Mouse (Mus musculus) intestine, embryonic 16.5 days (tissue): Measurements from ENCODE around the gene Map1s. TPM values are rescaled to one million over a fixed set of nuclear protein-coding genes. Genes with fewer than 3 reads are reported as not detected.

Experiments used
- ATAC-seq: fragments of 200-750 bp; cut with Nextera tagmentation; 2 replicates; pipeline ENCODE4 v1.8.0; 2017; ENCODE audit warnings: moderate TSS enrichment, moderate library complexity
- H3K27ac ChIP-seq: fragments of 300-500 bp; sonication (generic); 2 replicates; pipeline ENCODE4 v1.5.1; 2014; ENCODE audit warnings: mild to moderate bottlenecking, low read length
- H3K27me3 ChIP-seq: fragments of 300-500 bp; sonication (generic); replicated peaks from 2 replicates; pipeline ENCODE4 v1.6.1; 2014; ENCODE audit warnings: low read length, control low read depth, mixed read lengths; ENCODE audit not compliant: control insufficient read depth, insufficient read depth
- H3K36me3 ChIP-seq: fragments of 300-500 bp; sonication (generic); 2 replicates; pipeline ENCODE4 v1.6.1; 2014; ENCODE audit warnings: low read length, control low read depth; ENCODE audit not compliant: control insufficient read depth, insufficient read depth
- H3K4me1 ChIP-seq: fragments of 300-500 bp; sonication (generic); 2 replicates; pipeline ENCODE4 v1.6.1; 2014; ENCODE audit warnings: low read length, control low read depth, mixed read lengths; ENCODE audit not compliant: control insufficient read depth, insufficient read depth
- H3K4me2 ChIP-seq: fragments of 300-500 bp; sonication (generic); 2 replicates; pipeline ENCODE4 v1.6.1; 2014; ENCODE audit warnings: low read depth, low read length, control low read depth
- H3K4me3 ChIP-seq: fragments of 300-500 bp; sonication (generic); 2 replicates; pipeline ENCODE4 v1.5.1; 2014; ENCODE audit warnings: mild to moderate bottlenecking, low read length
- H3K9ac ChIP-seq: fragments of 300-500 bp; sonication (generic); 2 replicates; pipeline ENCODE4 v1.6.1; 2014; ENCODE audit warnings: low read depth, low read length
- H3K9me3 ChIP-seq: fragments of 300-500 bp; sonication (generic); 2 replicates; pipeline ENCODE4 v1.6.1; 2016; ENCODE audit warnings: low read length, control low read depth; ENCODE audit not compliant: control insufficient read depth
- WGBS: fragments of 180-500 bp; shearing (Covaris S2); extraction: QIAGEN DNeasy Blood & Tissue Kit; methylation state at CpG from one replicate; pipeline ENCODE4 v1.1.7; 2014; 5-methylcytosine and 5-hydroxymethylcytosine counted together
- polyA plus RNA-seq: library from polyadenylated mRNA; unstranded; fragments of >200 nt; fragmentation: Nextera tagmentation; extraction: Ambion mirVana; gene quantifications from 2 replicates; pipeline ENCODE4 v1.2.1, GENCODE M21; 2015

Map1s gene
- polyA plus RNA-seq, 1 experiment from 2014 or later, result 32.6 TPM

GRCm38 (mm10) chr8:70866001-70866520 lies 39.7 kb upstream of the Map1s start:
- Histone ChIP-seq H3K4me1 (peaks cover 46% of the 10 kb centered on the region), H3K36me3 (no peaks in the 10 kb centered on the region), H3K9ac (peak overlapping the region; percentile 51), H3K27ac (peak overlapping the region; percentile 38; the same call in 1 of the 2 replicates), H3K4me2 (peak overlapping the region; percentile 53), H3K4me3 (peak overlapping the region; percentile 53), H3K9me3 (no peaks in the 10 kb centered on the region), H3K27me3 (peaks cover 24% of the 10 kb centered on the region)
- peak; percentile 9 for ATAC-seq
- 6% methylated on average over 12 of the region's 12 CpGs for WGBS

DNA sequence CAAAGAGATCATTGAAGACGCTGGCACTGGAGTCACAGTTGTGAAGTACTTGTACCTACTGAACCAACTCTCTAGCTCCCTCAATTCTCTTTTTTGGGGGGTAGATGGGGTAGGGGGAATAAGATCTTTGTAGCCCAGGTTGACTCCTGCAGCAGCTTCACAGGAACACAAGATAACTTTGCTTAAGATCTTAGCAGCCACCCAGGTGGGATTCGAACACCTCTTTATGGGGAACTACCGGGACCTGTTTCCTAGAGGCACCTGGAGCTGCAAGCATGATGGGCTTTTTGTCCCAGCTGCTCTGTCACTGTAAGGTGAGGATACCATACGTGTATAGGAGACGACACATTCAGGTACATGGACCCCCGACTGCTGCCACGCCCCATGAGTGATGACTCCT lies 39.2 kb upstream of the Map1s start:
- Histone ChIP-seq H3K4me3 (no peak overlapping the region), H3K27me3 (peaks cover 24% of the 10 kb centered on the region), H3K27ac (no peak overlapping the region), H3K4me2 (no peak overlapping the region), H3K9me3 (no peaks in the 10 kb centered on the region), H3K9ac (no peak overlapping the region), H3K36me3 (no peaks in the 10 kb centered on the region), H3K4me1 (peaks cover 46% of the 10 kb centered on the region)
- no peak for ATAC-seq
- WGBS, result 84% methylated on average over 7 of the region's 7 CpGs

GRCm38 (mm10) chr8:70868559-70869198 lies 37.1 kb upstream of the Map1s start:
- H3K36me3 ChIP-seq, result no peaks in the 10 kb centered on the region
- peak overlapping the region; percentile 28 for H3K4me3 ChIP-seq
- H3K4me1 ChIP-seq, result peaks cover 32% of the 10 kb centered on the region
- H3K4me2 ChIP-seq, result peak overlapping the region; percentile 45
- no peaks in the 10 kb centered on the region for H3K9me3 ChIP-seq
- H3K9ac ChIP-seq, result peak overlapping the region; percentile 43
- 19% methylated on average over 40 of the region's 40 CpGs for WGBS
- peak overlapping the region; percentile 7; the same call in 1 of the 2 replicates for H3K27ac ChIP-seq
- peaks cover 6% of the 10 kb centered on the region; the same call in 1 of the 2 replicates for H3K27me3 ChIP-seq
- ATAC-seq, result no peak

GRCm38 (mm10) chr8:70869199-70869571 lies 36.5 kb upstream of the Map1s start:
- 0 out of 2 replicates have a peak, but pooled peaks cover 4% of the 10 kb centered on the region for H3K27me3 ChIP-seq
- H3K36me3 ChIP-seq, result no peaks in the 10 kb centered on the region
- no peak overlapping the region for H3K27ac ChIP-seq
- 42% methylated on average over 5 of the region's 5 CpGs for WGBS
- H3K9me3 ChIP-seq, result no peaks in the 10 kb centered on the region
- no peak for ATAC-seq
- H3K9ac ChIP-seq, result peak overlapping the region; percentile 43
- H3K4me2 ChIP-seq, result peak overlapping the region; percentile 45; the same call in 1 of the 2 replicates
- peaks cover 30% of the 10 kb centered on the region for H3K4me1 ChIP-seq
- H3K4me3 ChIP-seq, result no peak overlapping the region; the same call in 1 of the 2 replicates

GRCm38 (mm10) chr8:70869601-70870041 lies 36.1 kb upstream of the Map1s start:
- H3K36me3 ChIP-seq, result no peaks in the 10 kb centered on the region
- ATAC-seq, result 0 out of 2 replicates have a peak, but pooled peaks have one; percentile 9

DNA sequence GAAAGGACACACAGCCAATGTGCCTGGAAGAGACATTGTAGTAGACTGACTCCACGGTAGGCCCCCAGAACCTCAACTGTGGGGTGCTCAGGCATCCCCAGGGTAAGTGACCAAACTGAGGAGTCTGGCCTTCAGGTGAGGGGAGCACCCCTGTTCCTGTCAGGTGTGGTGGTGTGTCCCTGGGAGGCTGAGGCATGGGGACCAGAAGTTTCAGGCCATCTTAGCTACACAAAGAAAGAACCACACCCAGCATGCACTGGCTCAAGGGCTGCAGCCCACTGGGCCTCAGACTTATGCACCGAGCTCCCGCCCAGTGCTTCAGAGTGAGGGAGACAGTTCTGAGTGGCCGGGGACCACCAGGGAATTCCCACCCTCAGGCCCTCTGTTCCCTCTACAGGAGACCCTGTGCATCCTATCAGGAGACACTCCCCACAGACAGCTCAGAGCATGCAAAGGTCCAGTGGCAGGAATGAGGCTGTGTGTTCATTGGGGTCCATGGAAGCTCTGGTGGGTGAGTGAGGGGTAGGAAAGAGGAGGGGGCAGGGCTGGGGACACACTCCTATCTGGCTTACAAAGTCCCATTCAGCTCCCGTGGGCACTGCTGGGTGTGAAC lies 34.4 kb upstream of the Map1s start:
- H3K4me3 ChIP-seq, result no peak overlapping the region
- H3K36me3 ChIP-seq, result no peaks in the 10 kb centered on the region
- no peaks in the 10 kb centered on the region for H3K27me3 ChIP-seq
- H3K9ac ChIP-seq, result no peak overlapping the region
- H3K4me1 ChIP-seq, result peaks cover 18% of the 10 kb centered on the region
- H3K9me3 ChIP-seq, result no peaks in the 10 kb centered on the region
- WGBS, result 85% methylated on average over 5 of the region's 5 CpGs
- no peak overlapping the region for H3K4me2 ChIP-seq
- ATAC-seq, result no peak
- H3K27ac ChIP-seq, result no peak overlapping the region

More at GRCm38 (mm10) chr8:70869601-70870041, 36.1 kb upstream of the Map1s start:
- whole genome bisulfite sequencing, result 52% methylated on average over 16 of the region's 16 CpGs
- no peak overlapping the region for H3K4me2 ChIP-seq
- H3K9me3 ChIP-seq, result no peaks in the 10 kb centered on the region
- H3K27me3 ChIP-seq, result 0 out of 2 replicates have a peak, but pooled peaks cover 1% of the 10 kb centered on the region
- H3K4me3 ChIP-seq, result no peak overlapping the region
- H3K9ac ChIP-seq, result 0 out of 2 replicates have a peak overlapping the region, but pooled peaks have one; percentile 43
- H3K4me1 ChIP-seq, result peaks cover 26% of the 10 kb centered on the region
- no peak overlapping the region for H3K27ac ChIP-seq

DNA sequence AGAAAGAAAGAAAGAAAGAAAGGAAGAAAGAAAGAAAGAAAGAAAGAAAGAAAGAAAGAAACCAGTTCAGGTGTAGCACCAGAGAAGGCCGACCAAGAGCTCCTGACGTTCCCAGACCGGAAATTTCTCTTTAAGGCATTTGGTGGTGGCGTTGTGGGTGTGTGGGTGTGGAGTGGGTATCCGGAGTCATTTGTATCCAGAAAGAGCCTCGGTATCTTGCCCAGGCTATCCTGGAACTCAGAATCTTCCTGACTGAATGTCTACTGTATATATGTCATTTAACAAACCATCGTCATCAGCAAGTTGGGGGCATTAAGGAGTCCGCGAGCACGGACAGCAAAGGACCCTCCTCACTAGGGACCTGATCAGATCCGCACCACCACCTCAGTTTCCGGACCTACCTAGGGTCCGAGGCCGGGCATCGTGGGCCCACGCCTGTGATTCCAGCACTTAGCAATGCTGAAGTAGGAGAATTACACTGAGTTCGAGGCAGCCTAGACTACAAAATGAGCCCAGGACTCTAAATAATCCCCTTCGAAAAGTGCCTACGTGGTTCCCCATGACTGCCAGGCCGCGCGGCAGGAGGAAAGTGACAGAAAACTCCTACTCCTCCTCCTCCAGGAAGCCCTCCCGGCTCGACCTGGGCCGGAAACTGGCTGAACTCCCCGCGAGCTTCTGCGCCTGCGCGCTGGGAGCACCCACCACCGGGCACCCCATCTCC lies 32.9 kb upstream of the Map1s start:
- peak overlapping the region; percentile 92 for H3K4me3 ChIP-seq
- peak overlapping the region; percentile 84 for H3K9ac ChIP-seq
- peak overlapping the region; percentile 89 for H3K4me2 ChIP-seq
- H3K4me1 ChIP-seq, result peaks cover 15% of the 10 kb centered on the region
- H3K27ac ChIP-seq, result peak overlapping the region; percentile 68
- no peaks in the 10 kb centered on the region for H3K27me3 ChIP-seq
- WGBS, result 4% methylated on average over 31 of the region's 31 CpGs
- no peaks in the 10 kb centered on the region for H3K36me3 ChIP-seq
- ATAC-seq, result peak; percentile 1; the same call in 1 of the 2 replicates
- no peaks in the 10 kb centered on the region for H3K9me3 ChIP-seq

- H3K27ac ChIP-seq, result peak within 1 kb of the TSS; percentile 74
- H3K9me3 ChIP-seq, result no peaks in the 10 kb centered on the region
- H3K36me3 ChIP-seq, result no peaks in the 10 kb centered on the region
- H3K27me3 ChIP-seq, result no peaks in the 10 kb centered on the region
- peak within 1 kb of the TSS; percentile 89 for H3K4me2 ChIP-seq
- H3K9ac ChIP-seq, result peak within 1 kb of the TSS; percentile 84
- H3K4me3 ChIP-seq, result peak within 1 kb of the TSS; percentile 92
- ATAC-seq, result peak; percentile 91
- peaks cover 9% of the 10 kb centered on the region for H3K4me1 ChIP-seq
- 1% methylated on average over 46 of the region's 46 CpGs for WGBS
Observed at GRCm38 (mm10) chr8:70873364-70873985, 32.3 kb upstream of the Map1s start, which contains the start of gene Ccdc124. Gene Ccdc124 (minus strand): TSS chr8:70873935.
